Mouse (Mus musculus) neutrophil, adult 59 days (primary cell): ENCODE data around the gene Upf1. TPM values are rescaled to one million over a fixed set of nuclear protein-coding genes. Genes with fewer than 3 reads are reported as not detected.

Source experiments
- total RNA-seq, 2 experiments: library from RNA; stranded (reverse); gene quantifications; 1 replicate in 1 of 2; 2 replicates in 1 of 2; pipeline ENCODE4 v1.2.4; 2023

Upf1 gene
- 10 to 100 TPM; 49.1 to 49.4 TPM for total RNA-seq

DNA sequence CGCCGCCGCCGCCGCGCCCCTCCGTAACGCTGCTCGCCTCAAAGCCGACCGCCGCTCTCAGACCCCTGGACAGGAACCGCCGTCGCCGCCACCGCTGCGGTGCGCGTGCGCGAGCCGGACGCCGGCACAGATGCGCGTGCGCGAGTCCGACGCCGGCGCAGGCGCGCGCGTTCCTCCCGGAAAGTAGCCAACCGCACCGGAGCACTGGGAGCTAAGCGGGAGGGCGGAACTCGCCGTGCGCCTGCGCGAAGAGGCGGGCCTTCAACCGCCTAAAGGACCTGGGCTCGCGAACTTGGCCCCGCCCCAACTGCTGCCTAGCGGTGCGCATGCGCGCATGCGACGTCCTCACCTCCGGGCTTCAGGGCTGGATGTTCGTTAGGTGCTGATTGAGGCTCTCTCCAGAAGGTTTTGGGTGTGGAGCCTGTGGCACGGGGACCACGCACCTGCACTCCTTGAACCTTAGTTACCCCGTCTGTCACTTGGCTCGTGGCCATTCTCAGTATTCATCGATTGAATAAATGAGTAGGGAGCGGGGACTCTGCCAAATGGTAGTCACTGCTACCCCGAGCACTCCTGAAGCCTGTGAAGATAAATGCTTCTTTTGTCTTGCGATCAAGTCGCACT is at the start of gene Upf1:
Gene Upf1 (minus strand): TSS at position 85 of the 624 bp plus-strand sequence.

DNA sequence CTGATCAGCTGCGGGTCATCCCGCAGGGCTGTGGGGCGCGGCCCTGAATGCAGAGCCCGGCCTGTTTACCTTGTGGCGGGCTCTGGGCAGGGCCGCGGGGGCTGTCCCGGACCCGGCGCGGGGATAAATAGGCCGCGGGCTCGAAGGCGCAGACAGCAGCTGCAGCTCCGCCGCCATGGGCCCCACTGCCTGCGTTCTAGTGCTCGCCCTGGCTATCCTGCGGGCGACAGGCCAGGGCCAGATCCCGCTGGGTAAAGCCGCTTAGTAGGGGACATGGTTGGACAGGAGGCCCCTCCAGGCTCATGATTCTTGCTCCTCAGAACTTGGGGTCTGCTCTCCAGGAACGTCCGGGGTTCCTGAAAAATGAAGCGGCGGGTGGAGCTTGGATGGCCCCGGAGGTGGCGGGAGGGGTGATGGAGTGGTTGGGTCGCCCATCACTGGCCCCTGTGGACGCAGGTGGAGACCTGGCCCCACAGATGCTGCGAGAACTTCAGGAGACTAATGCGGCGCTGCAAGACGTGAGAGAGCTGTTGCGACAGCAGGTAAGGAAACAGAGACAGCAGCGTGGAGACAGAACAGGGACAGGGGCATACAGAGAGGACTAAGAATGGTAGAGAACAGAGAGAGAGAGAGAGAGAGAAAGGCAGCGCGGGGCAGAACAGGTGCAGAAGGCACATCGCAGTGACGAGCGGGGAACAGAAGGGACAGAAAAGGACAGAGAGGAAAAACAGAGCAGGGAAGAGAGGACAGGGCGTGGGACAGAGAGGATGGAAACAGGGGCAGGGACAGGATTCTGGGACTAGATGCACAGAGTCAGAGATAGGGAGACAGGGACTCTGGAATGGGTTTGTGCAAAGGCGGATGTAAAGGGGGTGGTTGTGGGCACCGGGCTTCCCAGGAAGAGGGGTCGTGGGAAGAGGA is 20.6 kb upstream of the Upf1 start, which contains the start of gene Comp:
Gene Comp (plus strand): TSS at position 162 of the 921 bp plus-strand sequence.

DNA sequence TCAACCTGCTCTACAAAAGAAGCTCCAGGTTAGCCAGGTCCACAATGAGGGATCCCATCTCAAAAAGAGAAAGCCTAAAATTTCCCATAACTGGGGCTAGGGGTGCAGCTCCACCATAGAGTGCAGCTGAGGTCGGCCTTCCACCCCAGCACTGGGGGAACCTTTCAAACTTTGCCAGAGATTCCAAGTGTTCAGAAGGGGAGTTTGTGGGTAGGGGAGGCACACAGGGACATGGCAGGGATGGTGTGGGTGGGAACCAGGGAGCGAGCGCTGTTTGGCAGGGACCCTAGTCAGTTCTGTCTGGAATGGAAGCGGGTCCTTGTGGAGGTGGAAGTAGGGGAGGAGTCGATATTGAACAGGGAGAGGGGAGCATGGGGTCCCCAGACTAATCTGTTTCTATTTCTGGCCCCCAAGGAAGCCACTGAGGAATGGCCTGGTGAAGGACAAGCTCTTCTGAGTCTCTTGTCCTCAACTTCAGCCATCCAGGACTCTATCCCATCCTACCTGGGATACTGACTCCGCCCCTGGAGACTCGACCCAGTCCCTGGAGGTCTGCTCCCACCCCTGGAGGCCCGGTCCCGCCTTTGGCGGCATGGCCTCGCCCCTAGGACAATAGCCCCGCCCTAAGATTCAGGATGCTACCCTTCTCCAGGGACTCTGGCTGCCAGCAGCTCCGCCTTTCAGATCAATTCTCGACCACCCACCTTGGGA is 23.8 kb downstream of the Upf1 start, which contains the start of gene Gdf1:
Gene Gdf1 (plus strand): TSS at position 694 of the 711 bp plus-strand sequence.

DNA sequence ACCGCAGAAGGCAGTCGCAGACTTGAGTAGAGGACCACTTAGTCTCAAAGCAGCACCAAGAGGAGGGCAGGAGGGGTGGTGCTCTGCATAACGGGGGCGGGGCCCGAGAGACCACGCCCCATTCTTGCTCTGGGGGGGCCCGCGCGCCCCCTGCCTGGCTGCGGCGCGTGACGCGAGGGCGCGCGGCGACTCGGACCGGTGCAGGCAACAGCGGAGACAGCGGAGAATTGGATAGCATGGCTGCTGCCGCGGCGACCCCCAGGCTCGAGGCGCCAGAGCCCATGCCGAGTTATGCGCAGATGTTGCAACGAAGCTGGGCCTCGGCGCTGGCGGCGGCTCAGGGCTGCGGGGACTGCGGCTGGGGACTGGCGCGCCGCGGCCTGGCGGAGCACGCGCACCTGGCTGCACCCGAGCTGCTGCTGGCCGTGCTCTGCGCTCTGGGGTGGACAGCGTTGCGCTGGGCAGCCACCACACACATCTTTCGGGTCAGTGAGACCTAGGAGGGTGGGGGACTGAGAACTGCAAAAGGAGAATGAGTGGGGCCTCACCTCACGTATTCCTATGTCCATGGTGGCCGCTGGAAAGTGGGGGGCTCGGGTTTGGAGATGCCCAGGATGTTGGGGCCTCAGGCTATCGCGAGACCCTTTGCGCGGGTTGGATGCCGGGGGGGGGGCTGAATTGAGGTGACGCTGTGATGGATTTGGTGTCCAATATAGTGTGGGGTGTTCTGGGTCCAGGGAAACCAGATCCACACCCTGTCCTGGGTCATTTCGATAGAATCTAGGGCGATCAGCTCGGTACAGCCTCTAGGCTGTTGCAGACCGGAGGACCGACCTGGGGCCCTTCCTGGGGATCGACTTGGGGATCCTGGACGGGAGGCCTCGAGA is 37.2 kb downstream of the Upf1 start, which contains the start of gene Cers1:
Gene Cers1 (plus strand): TSS at position 152 of the 887 bp plus-strand sequence.

DNA sequence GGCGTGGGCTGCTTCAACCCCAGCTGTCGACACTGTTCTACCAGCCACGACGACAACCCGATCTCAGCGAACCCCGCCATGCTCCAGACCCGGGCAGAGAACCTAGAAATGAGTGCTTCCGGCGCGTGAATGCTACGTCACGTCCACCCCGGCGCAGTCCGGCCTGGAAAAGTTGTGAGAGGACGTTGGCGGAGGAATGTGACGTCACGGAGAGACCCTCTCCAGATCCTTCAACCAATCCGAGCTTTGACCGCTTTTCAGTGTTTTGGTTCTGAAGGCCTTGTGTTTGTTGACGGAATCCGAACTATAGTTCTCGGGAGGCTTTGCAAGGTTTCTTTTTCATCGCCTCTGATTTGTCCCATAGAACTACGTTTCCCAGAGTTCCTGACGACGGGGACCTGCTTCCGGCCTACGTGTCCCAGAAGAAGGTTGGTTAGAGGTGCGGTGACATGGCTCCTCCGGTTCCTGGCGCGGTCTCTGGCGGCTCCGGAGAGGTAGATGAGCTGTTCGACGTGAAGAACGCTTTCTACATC is 50.7 kb downstream of the Upf1 start, which contains the start of the genes Ddx49 and Cope:
Gene Ddx49 (minus strand): TSS at position 132 of the 533 bp plus-strand sequence.
Gene Cope (plus strand): TSS at position 161 of the 533 bp plus-strand sequence.

DNA sequence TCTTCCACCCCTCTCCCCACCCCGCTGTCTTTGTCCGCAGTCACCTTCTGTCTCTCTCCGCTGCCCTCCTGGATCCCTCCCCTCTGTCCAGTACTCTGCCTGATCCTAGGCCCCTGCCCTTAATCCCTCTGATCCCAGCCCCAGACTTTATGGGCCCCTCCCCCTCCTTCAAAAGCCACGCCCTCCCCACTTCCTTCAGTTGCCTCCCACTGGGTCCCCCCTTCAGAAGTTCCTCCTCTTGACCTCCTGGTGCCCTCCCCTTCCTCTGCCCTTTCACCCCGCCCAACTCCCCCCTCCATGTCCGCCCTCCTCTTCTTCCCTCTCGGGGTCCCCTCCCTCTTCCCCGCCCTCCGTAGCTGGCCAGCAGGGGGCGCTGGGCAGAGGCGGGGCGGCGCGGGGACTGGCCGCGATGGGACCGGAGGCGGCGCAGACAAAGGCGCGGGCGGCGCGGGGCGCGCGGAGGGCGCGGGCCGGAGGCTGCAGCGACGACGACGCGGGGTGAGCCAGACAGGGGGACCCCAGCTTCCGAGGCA is 70.4 kb downstream of the Upf1 start, which contains the start of gene Homer3:
Gene Homer3 (plus strand): TSS at position 225 of the 533 bp plus-strand sequence.

Other genes starting within 250 kb of the Upf1 start
- gene Ncan, start 232.4 kb downstream of the Upf1 start, total RNA-seq = not detected
- 10 to 100 TPM in 1 of 2 experiments, 1 to 10 TPM in 1; 9.9 to 12.9 TPM for gene Nr2c2ap, start 221.9 kb downstream of the Upf1 start, total RNA-seq
- 10 to 100 TPM in 1 of 2 experiments, 1 to 10 TPM in 1; 9.8 to 16.9 TPM for gene Rfxank, start 214.1 kb downstream of the Upf1 start, total RNA-seq
- gene Borcs8, start 213.8 kb downstream of the Upf1 start, total RNA-seq = 10 to 100 TPM; 35.8 to 41.5 TPM
- gene Mef2b, start 213.6 kb downstream of the Upf1 start, total RNA-seq = under 1 TPM; 0.53 to 0.78 TPM
- 10 to 100 TPM; 22.8 to 24.0 TPM for gene Tmem161a, start 180.9 kb downstream of the Upf1 start, total RNA-seq
- gene Slc25a42, start 141.0 kb downstream of the Upf1 start, total RNA-seq = 1 to 10 TPM; 1.9 to 2.6 TPM
- 10 to 100 TPM; 27.7 to 31.9 TPM for gene Sugp2, start 119.1 kb downstream of the Upf1 start, total RNA-seq
- 1 to 10 TPM; 4.2 to 5.7 TPM for gene Armc6, start 118.8 kb downstream of the Upf1 start, total RNA-seq
- 1 to 10 TPM; 8.3 to 9.6 TPM for gene Homer3, start 70.5 kb downstream of the Upf1 start, total RNA-seq
- 10 to 100 TPM; 32.1 to 32.3 TPM for gene Ddx49, start 50.8 kb downstream of the Upf1 start, total RNA-seq
- gene Cope, start 50.8 kb downstream of the Upf1 start, total RNA-seq = 100 to 1,000 TPM; 104 to 110 TPM
- gene Cers1, start 37.5 kb downstream of the Upf1 start, total RNA-seq = not detected
- gene Gdf1, start 23.5 kb downstream of the Upf1 start, total RNA-seq = not detected
- under 1 TPM; 0.24 to 0.78 TPM for gene Comp, start 20.3 kb upstream of the Upf1 start, total RNA-seq
- gene Crtc1, start 86.3 kb upstream of the Upf1 start, total RNA-seq = 1 to 10 TPM; 4.6 to 6.1 TPM
- gene Klhl26, start 123.7 kb upstream of the Upf1 start, total RNA-seq = 1 to 10 TPM; 2.8 to 3.1 TPM
- gene Tmem59l, start 134.1 kb upstream of the Upf1 start, total RNA-seq = not detected
- gene Crlf1, start 139.9 kb upstream of the Upf1 start, total RNA-seq = not detected
- gene Rex1bd, start 153.5 kb upstream of the Upf1 start, total RNA-seq = 10 to 100 TPM; 34.2 to 41.7 TPM
- 1,000 to 10,000 TPM; 1,079 to 1,154 TPM for gene Uba52, start 157.5 kb upstream of the Upf1 start, total RNA-seq
- gene Fkbp8, start 174.4 kb upstream of the Upf1 start, total RNA-seq = 100 to 1,000 TPM; 180 to 195 TPM
- 10 to 100 TPM; 35.5 to 41.3 TPM for gene Kxd1, start 174.7 kb upstream of the Upf1 start, total RNA-seq
- gene Ell, start 186.2 kb upstream of the Upf1 start, total RNA-seq = 10 to 100 TPM; 45.8 to 47.5 TPM
- gene Isyna1, start 241.1 kb upstream of the Upf1 start, total RNA-seq = 10 to 100 TPM; 36.3 to 37.9 TPM